Mouse (Mus musculus): Measurements from ENCODE around the gene Pbp2. TPM values are rescaled to one million over a fixed set of nuclear protein-coding genes. Genes with fewer than 3 reads are reported as not detected.
A peak's percentile ranks its signal among the peaks of the same experiment; 100 is the strongest.

The Pbp2 gene
- polyA plus RNA-seq, 1 experiment from 2014 or later: 3.4 TPM

DNA sequence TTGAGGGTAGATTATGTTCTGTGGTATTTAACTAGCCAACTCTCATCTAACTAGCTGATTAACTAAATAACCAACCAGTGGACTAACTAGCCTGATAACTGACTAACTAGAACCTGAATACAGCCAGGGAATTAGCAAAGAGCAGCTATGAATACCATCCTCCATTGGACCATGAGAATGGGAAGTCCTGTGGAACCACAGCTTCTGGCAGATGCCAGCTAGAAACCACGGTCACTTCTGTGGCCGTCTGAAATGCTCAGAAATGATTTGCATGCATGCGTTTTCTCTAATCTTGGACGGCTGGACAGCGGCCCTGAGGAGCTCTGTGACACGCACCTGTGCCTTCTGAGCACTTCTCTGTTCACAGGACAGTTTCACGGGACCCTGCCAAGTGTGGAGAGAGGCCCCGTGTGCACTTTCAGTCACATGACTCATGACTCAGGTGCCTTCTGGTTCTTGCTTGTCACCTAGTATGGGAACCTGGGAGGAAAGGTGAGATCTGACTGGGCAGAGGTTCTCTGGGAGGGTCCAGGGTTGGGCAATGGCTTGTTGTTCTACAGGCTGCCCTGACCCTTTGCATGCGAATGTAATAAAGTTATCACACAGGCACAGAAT lies 14.6 kb upstream of the Pbp2 start:
- Histone ChIP-seq H3K4me1 (peaks cover 19% of the 10 kb centered on the region), H3K9me3 (no peaks in the 10 kb centered on the region), H3K4me2 (no peak overlapping the region), H3K27me3 (no peaks in the 10 kb centered on the region), H3K4me3 (no peak overlapping the region), H3K27ac (no peak overlapping the region; the same call in 1 of the 2 replicates), H3K36me3 (no peaks in the 10 kb centered on the region), H3K9ac (no peak overlapping the region)
- no peak for ATAC-seq (ENCODE audit: insufficient number of reproducible peaks, low FRiP score, low TSS enrichment, low read depth)
- WGBS: 64% methylated on average over 9 of the region's 9 CpGs

DNA sequence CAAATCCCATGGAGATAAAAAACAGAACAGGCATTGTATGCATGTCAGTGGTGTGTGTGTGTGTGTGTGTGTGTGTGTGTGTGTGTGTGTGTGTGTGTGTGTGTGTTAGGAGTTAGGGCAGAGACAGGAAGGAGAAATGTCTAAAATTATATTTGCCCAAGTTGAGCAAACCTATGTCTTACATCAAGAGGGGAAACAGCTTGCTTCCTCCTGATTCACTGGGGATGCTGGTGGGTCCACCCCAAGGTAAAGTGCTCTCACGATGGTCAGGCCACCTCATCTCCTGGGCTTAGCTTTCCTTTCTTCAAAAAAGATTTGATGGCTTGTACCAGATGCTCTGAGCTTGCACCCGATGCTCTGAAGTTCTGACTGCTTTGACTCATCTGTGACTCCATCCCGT lies 13.9 kb upstream of the Pbp2 start:
- 60% methylated on average over 3 of the region's 3 CpGs for WGBS
- Histone ChIP-seq H3K27me3 (no peaks in the 10 kb centered on the region), H3K9me3 (no peaks in the 10 kb centered on the region), H3K36me3 (no peaks in the 10 kb centered on the region), H3K4me1 (peaks cover 19% of the 10 kb centered on the region), H3K9ac (no peak overlapping the region), H3K27ac (no peak overlapping the region), H3K4me2 (no peak overlapping the region), H3K4me3 (no peak overlapping the region)
- no peak for ATAC-seq (ENCODE audit: insufficient number of reproducible peaks, low FRiP score, low TSS enrichment, low read depth)

DNA sequence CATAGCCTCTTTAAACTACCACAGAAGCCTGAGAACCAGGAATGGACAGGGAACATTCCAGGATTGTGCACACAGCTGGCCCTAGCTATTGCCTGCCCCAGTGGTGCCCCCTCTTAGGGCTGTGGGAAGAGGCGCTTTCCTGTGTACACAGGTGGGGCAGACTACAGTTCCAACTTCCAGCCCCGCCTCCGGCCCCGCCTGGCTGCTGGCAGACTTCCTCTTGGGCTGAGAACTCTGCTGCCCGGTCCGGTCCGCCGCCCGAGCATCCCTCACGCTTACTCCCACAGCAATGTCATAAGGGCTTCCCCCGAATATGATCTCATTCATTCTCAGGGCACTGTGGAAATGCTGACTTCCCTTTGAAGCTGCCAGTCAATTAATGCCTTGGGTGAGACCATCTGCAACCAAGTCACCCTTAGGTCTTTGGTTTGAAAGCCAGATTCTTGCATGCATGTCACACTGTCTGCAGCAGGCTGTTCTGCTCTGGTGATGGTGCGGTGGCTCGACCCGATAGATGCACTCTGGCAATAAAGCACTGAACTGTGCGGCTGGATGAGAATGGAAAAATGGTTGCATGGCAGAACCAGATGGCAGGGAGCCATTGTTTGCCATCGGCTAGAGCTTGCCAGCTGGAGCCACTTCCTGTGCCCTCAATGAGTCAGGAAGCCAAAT lies 13.2 kb upstream of the Pbp2 start:
- WGBS: 34% methylated on average over 16 of the region's 16 CpGs
- H3K36me3 ChIP-seq: no peaks in the 10 kb centered on the region

DNA sequence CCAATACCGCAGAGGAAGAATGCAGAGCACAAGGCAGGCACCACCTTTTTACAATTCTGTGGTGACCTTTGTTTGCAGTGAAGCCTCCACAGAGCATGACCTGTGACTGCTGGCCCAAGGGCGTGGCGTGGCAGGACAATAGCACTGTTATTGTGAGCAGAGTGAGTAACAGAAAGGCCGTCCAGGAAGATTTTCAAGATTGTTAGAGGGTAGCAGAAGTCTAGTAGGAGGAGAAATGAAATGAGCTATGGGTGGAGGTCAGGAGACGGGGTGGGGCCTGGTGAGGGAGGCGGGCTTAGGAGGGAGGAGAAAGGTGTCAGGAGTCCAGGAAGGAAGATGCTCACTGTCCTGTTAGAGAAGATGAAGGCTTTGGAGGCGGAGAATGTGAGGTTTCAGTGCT lies 12.5 kb upstream of the Pbp2 start:
- H3K4me2 ChIP-seq: 0 out of 2 replicates have a peak overlapping the region, but pooled peaks have one; percentile 31
- no peaks in the 10 kb centered on the region for H3K36me3 ChIP-seq
- WGBS: 79% methylated on average over 7 of the region's 7 CpGs
- peak overlapping the region; percentile 72 for H3K27ac ChIP-seq
- no peak for ATAC-seq (ENCODE audit: insufficient number of reproducible peaks, low FRiP score, low TSS enrichment, low read depth)
- H3K9ac ChIP-seq: no peak overlapping the region
- no peaks in the 10 kb centered on the region for H3K9me3 ChIP-seq
- H3K4me3 ChIP-seq: no peak overlapping the region
- H3K4me1 ChIP-seq: peaks cover 19% of the 10 kb centered on the region
- H3K27me3 ChIP-seq: no peaks in the 10 kb centered on the region

More for the DNA sequence above, 13.2 kb upstream of the Pbp2 start:
- Histone ChIP-seq H3K4me2 (peak overlapping the region; percentile 31), H3K9ac (no peak overlapping the region), H3K27me3 (no peaks in the 10 kb centered on the region), H3K27ac (peak overlapping the region; percentile 72), H3K9me3 (no peaks in the 10 kb centered on the region), H3K4me3 (no peak overlapping the region), H3K4me1 (peaks cover 19% of the 10 kb centered on the region)
- ATAC-seq (ENCODE audit: insufficient number of reproducible peaks, low FRiP score, low TSS enrichment, low read depth): peak; percentile 86

DNA sequence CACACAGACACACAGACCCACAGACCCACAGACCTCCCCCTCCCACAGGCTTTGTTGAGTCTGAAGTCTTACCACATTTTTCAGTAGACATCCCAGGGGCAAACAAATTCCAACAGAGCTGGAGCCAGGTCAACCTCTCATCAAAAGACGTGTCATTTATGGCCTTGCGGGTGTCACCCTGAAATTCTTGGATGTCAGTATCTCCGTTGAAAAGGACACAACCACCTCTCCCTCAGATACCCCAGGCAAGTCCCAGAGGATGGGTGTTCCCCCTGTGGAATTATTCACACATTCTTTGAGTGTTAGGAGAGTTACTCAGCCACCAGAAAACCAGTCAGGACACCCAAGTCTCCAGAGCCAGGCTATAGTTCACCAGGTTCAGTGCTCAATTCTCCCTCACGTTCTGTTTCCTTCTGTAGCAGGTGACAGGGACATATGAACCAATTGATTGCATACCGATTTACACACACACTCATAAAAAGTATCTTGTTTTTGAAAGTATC lies 9.3 kb upstream of the Pbp2 start:
- Histone ChIP-seq H3K4me3 (no peak overlapping the region), H3K4me1 (peaks cover 18% of the 10 kb centered on the region), H3K9me3 (no peaks in the 10 kb centered on the region), H3K4me2 (no peak overlapping the region), H3K9ac (no peak overlapping the region), H3K36me3 (no peaks in the 10 kb centered on the region), H3K27me3 (no peaks in the 10 kb centered on the region), H3K27ac (no peak overlapping the region)
- ATAC-seq (ENCODE audit: insufficient number of reproducible peaks, low FRiP score, low TSS enrichment, low read depth): no peak
- 54% methylated on average over 5 of the region's 5 CpGs for WGBS

DNA sequence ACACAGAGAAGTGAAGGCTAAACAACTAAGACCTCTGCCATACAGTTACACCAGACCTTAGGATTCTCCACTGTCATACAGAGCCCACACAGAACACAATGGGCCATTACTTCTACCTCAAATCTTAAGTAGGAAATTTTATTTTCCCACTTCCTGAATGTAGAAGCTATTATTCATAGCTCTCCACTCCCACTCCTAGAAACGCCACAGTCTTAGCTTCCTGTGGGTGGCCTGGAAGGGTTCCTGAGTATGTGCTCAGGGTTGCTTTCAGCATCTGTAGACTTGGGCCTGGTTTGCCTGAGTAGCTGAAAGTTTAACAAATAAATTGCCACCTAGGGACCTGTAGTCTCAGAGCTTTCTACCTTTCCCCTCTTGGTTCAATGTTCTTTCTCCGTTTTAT lies 5.9 kb upstream of the Pbp2 start:
- Histone ChIP-seq H3K27ac (no peak overlapping the region), H3K36me3 (no peaks in the 10 kb centered on the region), H3K4me1 (peaks cover 12% of the 10 kb centered on the region), H3K9ac (no peak overlapping the region), H3K9me3 (no peaks in the 10 kb centered on the region), H3K4me2 (no peak overlapping the region), H3K27me3 (no peaks in the 10 kb centered on the region), H3K4me3 (no peak overlapping the region)
- WGBS: 33% methylated on average over 2 of the region's 2 CpGs
- no peak for ATAC-seq (ENCODE audit: insufficient number of reproducible peaks, low FRiP score, low TSS enrichment, low read depth)

GRCm38 (mm10) chr6:135313981-135314380 lies 3.8 kb upstream of the Pbp2 start:
- H3K4me2 ChIP-seq: no peak overlapping the region
- H3K36me3 ChIP-seq: no peaks in the 10 kb centered on the region
- 0 out of 2 replicates have a peak, but pooled peaks have one; percentile 24 for ATAC-seq (ENCODE audit: insufficient number of reproducible peaks, low FRiP score, low TSS enrichment, low read depth)

DNA sequence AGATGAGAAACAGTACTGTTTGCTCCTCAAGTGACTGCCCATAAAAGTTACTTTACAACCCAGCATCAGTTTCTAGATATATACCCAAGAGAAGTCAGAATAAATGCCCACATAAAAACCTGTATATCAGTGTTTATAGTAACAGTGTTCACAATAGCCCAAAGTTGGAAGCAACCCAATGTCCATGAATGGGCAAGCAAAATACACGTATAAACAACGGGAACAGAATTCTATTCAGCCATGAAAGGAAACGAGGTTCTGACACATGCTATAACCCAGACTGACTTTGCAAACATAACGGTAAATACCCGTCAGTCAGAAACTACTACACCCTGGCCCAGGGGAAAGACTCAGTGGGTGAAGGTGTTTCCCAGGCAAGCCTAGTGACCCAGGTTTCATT lies 1.8 kb upstream of the Pbp2 start:
- ATAC-seq (ENCODE audit: insufficient number of reproducible peaks, low FRiP score, low TSS enrichment, low read depth): no peak
- Histone ChIP-seq H3K4me3 (no peak overlapping the region), H3K9ac (no peak overlapping the region), H3K36me3 (no peaks in the 10 kb centered on the region), H3K27ac (no peak overlapping the region), H3K27me3 (no peaks in the 10 kb centered on the region), H3K9me3 (no peaks in the 10 kb centered on the region), H3K4me1 (peaks cover 12% of the 10 kb centered on the region), H3K4me2 (no peak overlapping the region)
- 66% methylated on average over 5 of the region's 5 CpGs for WGBS

More at GRCm38 (mm10) chr6:135313981-135314380, 3.8 kb upstream of the Pbp2 start:
- Histone ChIP-seq H3K4me3 (no peak overlapping the region), H3K9ac (no peak overlapping the region), H3K9me3 (no peaks in the 10 kb centered on the region), H3K27ac (peak overlapping the region; percentile 47; the same call in 1 of the 2 replicates), H3K4me1 (peaks cover 12% of the 10 kb centered on the region), H3K27me3 (no peaks in the 10 kb centered on the region)
- 37% methylated on average over 9 of the region's 9 CpGs for WGBS

DNA sequence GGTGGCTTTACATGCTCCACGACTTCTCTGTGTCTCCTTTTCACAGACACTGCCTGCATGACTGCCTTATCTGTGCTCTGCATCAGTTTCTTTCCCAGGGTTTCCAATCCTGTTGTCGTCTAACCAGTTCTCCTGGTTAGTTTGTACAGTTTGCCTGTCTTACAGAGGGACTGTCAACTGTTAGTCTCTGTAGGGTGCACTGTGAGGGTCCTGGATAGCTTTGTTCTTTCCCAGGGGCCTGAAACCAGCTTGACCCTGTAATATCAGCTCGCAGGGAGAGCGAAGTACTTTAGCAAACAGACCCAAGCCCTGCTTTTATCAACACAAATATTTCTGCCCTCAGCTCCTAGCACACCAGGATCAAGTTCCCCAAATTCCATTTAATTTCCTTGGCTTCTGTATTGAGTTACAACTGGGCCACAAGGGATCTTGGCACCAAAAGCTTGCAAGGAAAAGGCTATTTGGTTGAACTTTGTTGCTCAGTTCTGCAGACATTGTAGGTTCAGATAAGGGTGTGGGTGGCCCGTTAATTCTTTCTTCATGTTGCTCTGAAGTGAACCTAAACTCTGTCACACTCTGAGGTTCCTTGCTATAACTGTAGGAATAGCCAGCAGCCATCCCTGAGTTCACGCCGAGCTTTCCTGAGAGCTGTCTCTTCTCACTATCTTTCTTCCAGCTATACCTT lies 5.5 kb downstream of the Pbp2 start:
- no peak for ATAC-seq (ENCODE audit: insufficient number of reproducible peaks, low FRiP score, low TSS enrichment, low read depth)
- 48% methylated on average over 7 of the region's 7 CpGs for WGBS
- H3K27me3 ChIP-seq: no peaks in the 10 kb centered on the region
- H3K4me1 ChIP-seq: peaks cover 12% of the 10 kb centered on the region
- no peaks in the 10 kb centered on the region for H3K36me3 ChIP-seq
- H3K4me2 ChIP-seq: no peak overlapping the region
- H3K9me3 ChIP-seq: no peaks in the 10 kb centered on the region
- H3K4me3 ChIP-seq: no peak overlapping the region
- H3K27ac ChIP-seq: peak overlapping the region; percentile 67
- H3K9ac ChIP-seq: no peak overlapping the region

DNA sequence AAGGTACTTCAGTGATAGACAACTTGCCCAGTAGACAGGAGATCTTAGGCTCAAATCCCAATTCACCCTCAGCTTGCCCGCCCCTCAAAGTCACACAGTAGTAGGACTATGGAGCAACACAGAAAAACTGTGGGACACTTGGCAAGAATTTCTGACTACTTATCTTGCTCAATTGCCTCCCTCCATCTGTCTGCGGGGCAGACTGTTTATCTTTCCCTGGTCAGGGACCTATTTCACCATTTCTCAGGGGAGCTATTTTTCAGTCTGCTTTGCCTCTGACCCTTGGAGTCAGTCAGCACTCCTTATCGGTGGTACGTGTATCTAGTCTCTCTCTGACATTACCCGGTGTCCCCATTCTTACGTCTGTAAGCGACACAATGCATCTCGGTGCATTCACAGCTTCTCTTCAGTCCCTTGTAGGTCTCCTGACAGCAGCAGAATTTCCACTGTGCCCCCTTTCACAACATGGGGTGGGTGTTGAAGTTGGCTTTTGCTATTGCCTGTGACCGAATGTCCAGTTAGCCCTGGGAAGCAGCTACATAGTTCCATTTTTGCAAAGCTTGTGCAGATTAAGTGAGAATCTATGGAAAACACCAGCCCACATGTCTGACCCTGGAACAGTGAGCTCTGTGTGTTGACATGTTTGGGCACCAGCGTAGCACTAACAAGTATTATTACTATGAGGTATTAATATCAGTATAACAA lies 7.6 kb downstream of the Pbp2 start:
- no peak for ATAC-seq (ENCODE audit: insufficient number of reproducible peaks, low FRiP score, low TSS enrichment, low read depth)
- 86% methylated on average over 10 of the region's 10 CpGs for WGBS

DNA sequence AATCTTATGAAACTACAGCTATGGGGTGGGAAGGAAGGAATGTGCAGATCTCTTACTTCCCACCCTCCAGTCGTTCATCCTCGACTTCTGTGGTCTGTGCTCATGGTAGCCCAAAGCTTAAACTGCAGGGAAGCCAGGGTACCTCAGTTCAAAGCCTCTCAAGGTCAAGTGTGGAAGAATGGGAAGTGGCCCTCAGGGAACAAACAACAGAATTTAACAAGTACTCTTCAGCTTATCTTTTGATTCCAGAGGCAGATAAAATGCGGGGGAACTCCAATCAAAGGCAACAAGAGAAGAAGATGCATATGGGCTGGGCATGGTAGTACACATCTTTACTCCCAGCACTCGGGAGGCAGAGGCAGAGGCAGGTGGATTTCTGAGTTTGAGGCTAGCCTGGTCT lies 9.7 kb downstream of the Pbp2 start:
- Histone ChIP-seq H3K9ac (no peak overlapping the region), H3K4me3 (no peak overlapping the region), H3K36me3 (no peaks in the 10 kb centered on the region), H3K4me2 (no peak overlapping the region), H3K27me3 (no peaks in the 10 kb centered on the region), H3K9me3 (no peaks in the 10 kb centered on the region), H3K27ac (no peak overlapping the region), H3K4me1 (peaks cover 30% of the 10 kb centered on the region)
- no peak for ATAC-seq (ENCODE audit: insufficient number of reproducible peaks, low FRiP score, low TSS enrichment, low read depth)
- 72% methylated on average over 4 of the region's 4 CpGs for WGBS

More for the DNA sequence above, 7.6 kb downstream of the Pbp2 start:
- Histone ChIP-seq H3K9me3 (no peaks in the 10 kb centered on the region), H3K27me3 (no peaks in the 10 kb centered on the region), H3K4me3 (no peak overlapping the region), H3K9ac (no peak overlapping the region), H3K4me1 (peaks cover 15% of the 10 kb centered on the region), H3K4me2 (no peak overlapping the region), H3K27ac (no peak overlapping the region), H3K36me3 (no peaks in the 10 kb centered on the region)

Data from limb, embryonic 15.5 days (tissue).